Mouse (Mus musculus) testis, adult 2 months (tissue): ENCODE measurements around the gene Gm20388.

Source experiments
- CTCF ChIP-seq: fragments of 200-500 bp; IDR thresholded peaks from 2 replicates; pipeline ENCODE4 v1.5.1; 2012; ENCODE audit warnings: low read depth, mild to moderate bottlenecking, inconsistent platforms, low read length, moderate library complexity; ENCODE audit not compliant: control insufficient read depth, insufficient read depth, insufficient replicate concordance
- POLR2A ChIP-seq: fragments of 200-500 bp; IDR thresholded peaks from 2 replicates; pipeline ENCODE4 v1.6.1; 2012; ENCODE audit warnings: low read depth, mild to moderate bottlenecking, inconsistent platforms, low read length, moderate library complexity; ENCODE audit not compliant: control insufficient read depth

- TF ChIP-seq CTCF (no peak), POLR2A (no peak)
Observed at GRCm38 (mm10) chr8:122102286-122102685, 2191.6 kb downstream of the Gm20388 start.
